Mouse (Mus musculus): ENCODE measurements around the gene 9130019O22Rik. TPM values are rescaled to one million over a fixed set of nuclear protein-coding genes. Genes with fewer than 3 reads are reported as not detected.
"Not testable (repeated sequence)": the region's sequence is repeated elsewhere in the genome, so short reads cannot be mapped to it uniquely, and the experiment has no call there.

The 9130019O22Rik gene
- polyA plus RNA-seq, 1 experiment from 2014 or later: 5.0 TPM

DNA sequence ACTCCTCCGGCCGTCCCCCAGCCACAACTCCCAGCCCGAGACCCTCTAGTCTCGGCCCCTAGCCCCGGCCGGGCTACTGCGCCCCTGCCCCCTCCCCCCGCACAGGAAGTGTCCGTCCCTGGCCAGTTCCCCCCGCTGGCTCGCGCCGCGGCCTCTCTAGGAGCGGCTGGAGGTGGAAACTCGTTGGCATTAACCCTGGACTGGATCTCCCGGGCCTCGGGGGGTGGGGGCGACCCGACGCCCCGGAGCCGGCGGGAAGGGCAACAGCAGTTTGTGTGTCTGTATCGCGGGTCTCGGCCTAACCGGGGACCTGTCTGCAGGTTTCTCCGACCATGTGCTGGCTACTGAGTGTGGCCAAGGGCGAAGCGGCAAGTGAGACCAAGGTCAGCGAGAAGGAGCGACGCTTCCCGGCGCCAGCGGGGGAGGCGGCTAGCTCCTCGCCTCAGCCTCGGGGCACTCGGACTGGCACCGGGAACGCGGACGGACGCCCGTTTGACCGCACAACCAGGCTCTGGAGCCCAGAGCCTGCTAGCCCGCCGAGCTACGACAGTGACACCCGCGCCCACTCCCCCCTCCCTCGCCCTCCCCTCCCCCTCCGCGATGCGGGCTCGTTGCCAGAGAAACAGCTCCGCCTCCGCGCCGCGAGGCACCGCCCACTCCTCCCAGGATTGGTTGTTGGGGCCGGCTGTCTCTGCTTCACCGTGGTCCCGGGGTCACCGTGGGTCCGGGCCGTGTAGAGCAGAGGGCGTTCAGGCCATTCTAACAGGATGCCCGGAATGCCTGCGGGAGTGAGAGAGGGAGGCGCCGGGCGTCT lies 41.2 kb downstream of the 9130019O22Rik start, which contains the start of gene Zfp768:
Gene Zfp768, minus strand, starts transcription at position 78 of the 814 bp plus-strand sequence.
- Histone ChIP-seq H3K4me1 (replicated peaks) (peaks cover 28% of the 10 kb centered on the region), H3K4me2 (peak within 1 kb of the TSS; percentile 85), H3K4me3 (peak within 1 kb of the TSS; percentile 84), H3K36me3 (peaks cover 29% of the 10 kb centered on the region), H3K9me3 (no peaks in the 10 kb centered on the region), H3K27ac (replicated peaks) (peak within 1 kb of the TSS; percentile 93), H3K9ac (peak within 1 kb of the TSS; percentile 96), H3K27me3 (no peaks in the 10 kb centered on the region)
- ATAC-seq (ENCODE audit: low read depth): peak; percentile 96
- under 1% methylated on average over 74 of the region's 76 CpGs for WGBS

DNA sequence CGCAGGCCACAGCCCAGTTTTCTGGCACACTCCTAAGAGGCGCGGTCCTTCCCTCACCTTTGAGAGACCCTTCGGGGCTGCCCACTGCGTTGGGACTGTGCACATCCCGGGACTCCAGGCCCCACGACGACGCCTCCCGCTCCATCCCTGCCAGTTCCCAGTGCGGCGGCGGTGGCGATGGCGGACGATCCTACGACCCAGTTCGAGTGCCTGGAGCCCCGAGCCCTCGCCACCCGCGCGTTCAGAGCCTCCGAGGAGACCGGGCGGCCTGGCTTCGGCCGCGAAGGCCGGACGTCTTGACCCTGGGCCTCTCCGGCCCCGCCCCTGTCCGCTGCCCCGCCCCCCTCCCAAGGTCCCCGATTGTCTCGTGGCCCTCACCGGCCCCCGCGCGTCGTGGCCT lies 41.9 kb downstream of the 9130019O22Rik start:
- no peaks in the 10 kb centered on the region for H3K9me3 ChIP-seq
- peaks cover 29% of the 10 kb centered on the region for H3K36me3 ChIP-seq
- peak overlapping the region; percentile 96 for H3K9ac ChIP-seq
- peaks cover 28% of the 10 kb centered on the region for H3K4me1 ChIP-seq (replicated peaks)
- H3K4me3 ChIP-seq: peak overlapping the region; percentile 84
- ATAC-seq (ENCODE audit: low read depth): peak; percentile 37
- under 1% methylated on average over 34 of the region's 42 CpGs for WGBS
- H3K4me2 ChIP-seq: peak overlapping the region; percentile 85
- H3K27me3 ChIP-seq: no peaks in the 10 kb centered on the region
- H3K27ac ChIP-seq (replicated peaks): peak overlapping the region; percentile 93

DNA sequence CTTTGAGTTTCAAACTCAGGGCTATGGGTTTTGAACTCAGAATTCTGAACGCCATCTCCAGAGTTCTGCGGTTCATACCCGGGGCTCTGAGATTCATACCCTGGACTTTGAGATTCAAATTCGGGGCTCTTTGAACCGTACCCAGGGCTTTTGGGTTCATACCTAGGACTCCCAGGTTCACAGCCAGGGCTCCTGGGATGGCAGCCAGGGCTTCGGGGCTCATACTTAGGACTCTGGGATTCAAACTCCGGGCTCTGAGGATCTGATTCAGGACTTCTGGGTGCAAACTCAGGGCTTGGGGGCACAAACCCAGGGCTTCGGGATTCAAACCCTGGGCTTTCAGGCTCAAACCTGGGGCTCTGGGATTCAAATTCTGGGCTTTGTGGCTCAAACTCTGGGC lies 42.6 kb downstream of the 9130019O22Rik start:
- Histone ChIP-seq H3K27me3 (no peaks in the 10 kb centered on the region), H3K4me1 (replicated peaks) (peaks cover 28% of the 10 kb centered on the region), H3K9ac (peak overlapping the region; percentile 96), H3K36me3 (peaks cover 29% of the 10 kb centered on the region), H3K4me3 (peak overlapping the region; percentile 84), H3K9me3 (no peaks in the 10 kb centered on the region), H3K4me2 (peak overlapping the region; percentile 85), H3K27ac (replicated peaks) (no peak overlapping the region)
- 93% methylated on average over 8 of the region's 8 CpGs for WGBS
- ATAC-seq (ENCODE audit: low read depth): no peak

DNA sequence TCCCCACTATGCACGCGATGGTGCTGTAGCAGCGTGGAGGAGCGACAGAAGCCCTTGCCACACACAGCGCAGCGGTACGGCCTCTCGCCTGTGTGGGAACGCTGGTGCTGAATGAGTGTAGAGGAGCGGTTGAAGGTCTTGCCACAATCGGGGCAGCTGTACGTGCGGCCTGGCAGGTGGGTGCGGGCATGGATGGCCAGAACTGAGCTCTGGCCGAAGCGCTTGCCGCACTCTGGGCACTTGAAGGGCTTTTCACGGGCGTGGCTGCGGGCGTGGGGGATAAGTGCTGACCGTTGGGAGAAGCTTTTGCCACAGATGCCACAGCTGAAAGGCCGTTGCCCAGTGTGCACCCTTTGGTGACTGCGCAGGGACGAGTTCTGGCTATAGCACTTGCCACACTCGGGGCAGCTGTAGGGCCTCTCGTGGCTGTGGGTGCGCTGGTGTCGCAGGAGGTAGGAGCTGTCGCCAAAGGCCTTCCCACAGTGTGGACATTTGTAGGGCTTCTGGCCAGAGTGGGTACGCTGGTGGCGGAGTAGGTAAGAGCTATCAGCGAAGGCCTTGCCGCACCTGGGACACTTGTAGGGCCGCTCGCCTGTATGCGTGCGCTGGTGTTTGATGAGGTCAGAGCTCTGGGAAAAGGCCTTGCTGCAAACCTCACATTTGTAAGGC lies 43.5 kb downstream of the 9130019O22Rik start:
- Histone ChIP-seq H3K27ac (replicated peaks) (no peak overlapping the region), H3K4me3 (no peak overlapping the region), H3K4me2 (no peak overlapping the region), H3K4me1 (replicated peaks) (peaks cover 28% of the 10 kb centered on the region), H3K36me3 (peaks cover 29% of the 10 kb centered on the region), H3K9me3 (no peaks in the 10 kb centered on the region), H3K9ac (no peak overlapping the region), H3K27me3 (no peaks in the 10 kb centered on the region)
- 95% methylated on average over 38 of the region's 38 CpGs for WGBS
- no peak for ATAC-seq (ENCODE audit: low read depth)

DNA sequence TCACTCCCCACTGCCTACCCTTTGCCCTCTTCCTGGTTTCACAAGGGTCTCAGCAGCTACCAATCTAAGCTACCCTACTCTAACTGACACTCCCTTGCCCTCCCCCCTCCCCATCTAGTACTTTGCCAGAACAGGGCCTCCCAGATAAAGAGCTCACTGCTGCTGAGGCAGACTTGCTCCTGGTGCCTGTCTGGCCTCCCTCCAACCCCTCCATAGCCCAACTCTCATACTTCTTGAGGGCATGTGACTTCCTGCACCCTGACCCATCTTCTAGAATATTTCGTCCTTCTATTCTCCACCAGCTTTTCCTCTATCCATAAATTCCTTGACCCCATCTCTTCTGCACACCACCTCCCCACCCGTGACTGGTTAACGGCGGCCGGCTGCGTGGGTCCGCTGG lies 44.1 kb downstream of the 9130019O22Rik start:
- 97% methylated on average over 7 of the region's 7 CpGs for WGBS
- Histone ChIP-seq H3K9me3 (no peaks in the 10 kb centered on the region), H3K27me3 (no peaks in the 10 kb centered on the region), H3K4me2 (no peak overlapping the region), H3K27ac (replicated peaks) (no peak overlapping the region), H3K4me1 (replicated peaks) (peaks cover 28% of the 10 kb centered on the region), H3K4me3 (no peak overlapping the region), H3K9ac (no peak overlapping the region), H3K36me3 (peaks cover 29% of the 10 kb centered on the region)
- no peak for ATAC-seq (ENCODE audit: low read depth)

DNA sequence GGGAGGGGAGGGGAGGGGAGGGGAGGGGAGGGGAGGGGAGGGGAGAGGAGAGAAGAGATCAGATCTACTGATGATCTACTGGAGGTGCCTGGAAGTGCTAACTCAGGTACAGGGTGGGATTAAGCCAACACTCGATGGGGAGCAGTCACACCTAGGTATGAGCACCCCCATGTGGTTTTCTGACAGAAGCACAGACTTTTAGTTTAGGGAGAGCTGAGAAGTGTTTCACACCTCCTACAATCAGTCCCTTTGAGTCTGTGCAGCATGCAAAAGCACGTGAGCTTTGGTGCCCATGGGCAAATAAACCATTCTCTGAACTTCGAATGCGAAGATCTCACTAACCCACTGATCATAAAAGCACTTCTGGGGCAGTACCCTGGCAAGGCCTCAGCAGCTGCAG lies 44.6 kb downstream of the 9130019O22Rik start:
- H3K27me3 ChIP-seq: no peaks in the 10 kb centered on the region
- peaks cover 29% of the 10 kb centered on the region for H3K36me3 ChIP-seq
- no peaks in the 10 kb centered on the region for H3K9me3 ChIP-seq
- H3K4me1 ChIP-seq (replicated peaks): peaks cover 26% of the 10 kb centered on the region
- no peak overlapping the region for H3K9ac ChIP-seq
- H3K27ac ChIP-seq (replicated peaks): no peak overlapping the region
- no peak for ATAC-seq (ENCODE audit: low read depth)
- no peak overlapping the region for H3K4me3 ChIP-seq
- 67% methylated on average over 4 of the region's 4 CpGs for WGBS
- H3K4me2 ChIP-seq: no peak overlapping the region

DNA sequence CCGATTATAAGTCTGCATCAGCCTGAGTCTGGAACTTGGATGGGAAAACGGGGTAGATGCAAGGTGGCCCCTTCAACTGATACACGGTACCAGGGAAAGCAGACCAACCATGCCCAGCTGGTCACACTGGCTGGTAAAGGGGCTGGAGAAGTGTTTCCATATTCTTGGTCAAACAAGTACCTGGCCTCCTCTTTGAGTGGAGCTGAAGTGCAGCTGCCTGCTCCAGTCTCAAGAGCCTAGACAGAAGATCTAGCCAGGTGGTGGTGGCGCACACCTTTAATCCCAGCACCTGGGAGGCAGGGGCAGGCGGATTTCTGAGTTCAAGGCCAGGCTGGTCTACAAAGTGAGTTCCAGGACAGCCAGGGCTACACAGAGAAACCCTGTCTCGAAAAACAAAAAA lies 45.1 kb downstream of the 9130019O22Rik start:
- not testable (repeated sequence) for ATAC-seq (ENCODE audit: low read depth); H3K27ac ChIP-seq (replicated peaks); H3K9me3 ChIP-seq; H3K9ac ChIP-seq; H3K4me3 ChIP-seq; H3K4me2 ChIP-seq; H3K27me3 ChIP-seq
- H3K36me3 ChIP-seq: peaks cover 29% of the 10 kb centered on the region
- 92% methylated on average over 6 of the region's 6 CpGs for WGBS
- H3K4me1 ChIP-seq (replicated peaks): peaks cover 23% of the 10 kb centered on the region

DNA sequence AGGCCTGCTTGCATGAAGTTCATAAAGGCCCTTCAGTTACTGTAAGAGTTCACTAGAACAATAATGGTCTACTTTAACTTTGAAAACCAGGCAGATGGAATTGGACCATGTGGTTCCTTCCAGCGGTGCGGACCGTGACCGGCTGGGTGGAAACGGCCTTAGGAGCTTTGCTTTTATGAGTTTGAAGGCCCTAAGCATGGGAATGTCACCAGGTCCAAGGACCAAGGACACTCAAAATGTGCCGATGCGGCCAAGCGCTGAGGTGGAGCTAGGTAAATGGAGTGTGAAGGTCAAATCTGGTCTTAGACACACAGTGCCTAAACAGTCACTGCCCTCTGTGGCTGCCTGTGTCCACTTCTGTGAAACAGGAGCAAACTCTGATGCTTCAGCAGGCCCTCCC lies 45.6 kb downstream of the 9130019O22Rik start:
- H3K27ac ChIP-seq (replicated peaks): no peak overlapping the region
- WGBS: 94% methylated on average over 8 of the region's 8 CpGs

DNA sequence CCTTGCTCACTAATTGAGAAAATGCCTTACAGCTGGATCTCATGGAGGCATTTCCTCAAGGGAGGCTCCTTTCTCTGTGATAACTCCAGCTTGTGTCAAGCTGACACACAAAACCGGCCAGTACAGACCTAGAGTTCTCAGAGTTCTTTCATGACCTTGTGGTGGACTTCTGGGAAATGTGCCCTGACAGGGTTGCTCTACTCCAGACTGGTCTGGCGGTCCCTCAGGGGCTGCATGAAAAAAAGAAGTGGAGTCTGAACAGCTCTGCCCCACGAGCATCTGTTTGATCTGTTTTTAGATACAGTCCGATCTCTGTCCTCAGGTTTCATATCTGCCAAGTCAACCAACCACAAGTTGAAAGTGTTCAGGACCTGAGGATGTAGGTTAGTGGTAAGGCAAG lies 49.3 kb downstream of the 9130019O22Rik start:
- WGBS: 76% methylated on average over 4 of the region's 4 CpGs
- no peaks in the 10 kb centered on the region for H3K9me3 ChIP-seq
- H3K9ac ChIP-seq: no peak overlapping the region
- H3K4me2 ChIP-seq: no peak overlapping the region
- no peaks in the 10 kb centered on the region for H3K27me3 ChIP-seq
- H3K36me3 ChIP-seq: peaks cover 16% of the 10 kb centered on the region
- no peak for ATAC-seq (ENCODE audit: low read depth)
- H3K4me3 ChIP-seq: no peak overlapping the region
- H3K4me1 ChIP-seq (replicated peaks): no peaks in the 10 kb centered on the region
- H3K27ac ChIP-seq (replicated peaks): no peak overlapping the region

More for the DNA sequence above, 45.6 kb downstream of the 9130019O22Rik start:
- H3K27me3 ChIP-seq: no peaks in the 10 kb centered on the region
- H3K4me3 ChIP-seq: no peak overlapping the region
- peaks cover 29% of the 10 kb centered on the region for H3K36me3 ChIP-seq
- no peak overlapping the region for H3K4me2 ChIP-seq
- H3K4me1 ChIP-seq (replicated peaks): peaks cover 18% of the 10 kb centered on the region
- no peaks in the 10 kb centered on the region for H3K9me3 ChIP-seq
- ATAC-seq (ENCODE audit: low read depth): no peak
- H3K9ac ChIP-seq: no peak overlapping the region

DNA sequence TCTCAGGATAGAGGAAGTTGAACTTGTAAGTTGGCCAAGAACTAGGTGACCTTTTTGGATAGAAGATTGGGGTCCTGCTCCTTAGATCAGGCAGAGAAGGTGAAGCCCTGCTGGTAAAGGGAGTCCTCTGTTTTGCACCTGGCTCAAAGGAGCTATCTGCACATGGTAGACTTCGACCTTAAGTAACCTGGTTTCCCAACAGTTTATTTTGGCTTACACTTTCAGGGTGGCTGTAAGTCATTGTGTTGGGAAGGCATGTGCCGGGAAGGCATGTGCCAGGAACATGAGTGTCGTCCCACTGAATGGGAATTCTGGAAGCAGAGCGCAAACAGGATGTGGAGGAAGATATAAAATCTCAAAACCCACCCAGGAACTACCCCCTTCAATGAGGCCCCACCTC lies 51.4 kb downstream of the 9130019O22Rik start:
- H3K4me2 ChIP-seq: no peak overlapping the region
- no peaks in the 10 kb centered on the region for H3K9me3 ChIP-seq
- H3K4me3 ChIP-seq: no peak overlapping the region
- H3K27ac ChIP-seq (replicated peaks): no peak overlapping the region
- no peaks in the 10 kb centered on the region for H3K36me3 ChIP-seq
- WGBS: 90% methylated on average over 4 of the region's 4 CpGs
- H3K27me3 ChIP-seq: no peaks in the 10 kb centered on the region
- H3K9ac ChIP-seq: no peak overlapping the region
- no peak for ATAC-seq (ENCODE audit: low read depth)
- H3K4me1 ChIP-seq (replicated peaks): no peaks in the 10 kb centered on the region

DNA sequence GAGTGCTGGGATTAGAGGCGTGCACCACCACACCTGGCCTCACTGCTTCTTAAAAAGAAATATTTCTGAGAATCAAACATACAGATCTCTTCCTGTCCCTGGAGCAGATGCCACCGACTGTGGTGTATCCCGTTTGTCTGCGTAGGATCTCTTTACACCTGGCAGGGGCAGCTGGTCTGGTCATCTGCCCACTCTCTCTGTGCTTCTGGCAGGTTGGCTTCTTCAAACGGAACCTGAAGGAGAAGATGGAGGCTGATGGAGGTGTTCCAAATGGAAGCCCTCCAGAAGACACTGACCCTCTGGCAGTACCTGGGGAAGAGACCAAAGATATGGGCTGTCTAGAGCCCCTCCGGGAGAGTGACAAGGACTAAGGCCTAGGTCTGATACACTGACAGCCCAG lies 53.7 kb downstream of the 9130019O22Rik start:
- WGBS: 84% methylated on average over 6 of the region's 6 CpGs
- Histone ChIP-seq H3K4me2 (no peak overlapping the region), H3K9me3 (no peaks in the 10 kb centered on the region), H3K27me3 (no peaks in the 10 kb centered on the region), H3K4me1 (replicated peaks) (no peaks in the 10 kb centered on the region), H3K27ac (replicated peaks) (no peak overlapping the region), H3K9ac (no peak overlapping the region), H3K4me3 (no peak overlapping the region), H3K36me3 (no peaks in the 10 kb centered on the region)
- ATAC-seq (ENCODE audit: low read depth): no peak

All from neural tube, embryonic 13.5 days (tissue).